Mouse (Mus musculus): ENCODE results near the gene Ankmy1.

DNA sequence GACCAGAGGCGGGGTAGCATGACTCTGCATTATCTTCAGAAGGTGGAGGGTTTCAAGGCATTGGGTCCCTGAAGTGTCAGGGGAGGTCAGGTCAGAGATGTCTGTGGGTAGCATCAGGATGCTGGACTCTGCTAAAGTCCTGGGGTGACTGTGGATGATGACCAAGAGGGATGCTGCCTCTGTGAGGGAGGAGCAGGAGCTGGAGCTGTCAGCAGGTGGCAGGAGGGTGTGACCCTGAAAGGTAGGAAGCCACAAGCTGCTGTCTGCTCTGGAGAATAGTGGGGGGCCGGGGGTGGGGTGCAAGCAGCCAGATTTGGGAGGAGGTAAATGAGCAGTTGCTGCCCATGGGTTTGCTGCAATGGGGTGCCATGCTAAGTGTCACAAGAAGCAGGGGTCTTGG, 53.2 kb downstream of the Ankmy1 start:
- TF ChIP-seq CTCF (conservative IDR thresholded peaks at IDR 0.05; ENCODE audit: insufficient read depth, insufficient read length, low read depth, low read length), result no peak
- no peak for TF ChIP-seq POLR2A (IDR thresholded peaks at IDR 0.05; ENCODE audit: low read depth, low read length)

All from kidney, adult 2 months (tissue).